Mouse (Mus musculus) kidney, adult 8-10 months (tissue): ENCODE results near the gene Ubqln1.
A peak's percentile ranks its signal among the peaks of the same experiment; 100 is the strongest.

Experiments
- DNase-seq, 2 experiments: peaks; one replicate each; pipeline ENCODE4 v3.0.0; 2022

The Ubqln1 gene

DNA sequence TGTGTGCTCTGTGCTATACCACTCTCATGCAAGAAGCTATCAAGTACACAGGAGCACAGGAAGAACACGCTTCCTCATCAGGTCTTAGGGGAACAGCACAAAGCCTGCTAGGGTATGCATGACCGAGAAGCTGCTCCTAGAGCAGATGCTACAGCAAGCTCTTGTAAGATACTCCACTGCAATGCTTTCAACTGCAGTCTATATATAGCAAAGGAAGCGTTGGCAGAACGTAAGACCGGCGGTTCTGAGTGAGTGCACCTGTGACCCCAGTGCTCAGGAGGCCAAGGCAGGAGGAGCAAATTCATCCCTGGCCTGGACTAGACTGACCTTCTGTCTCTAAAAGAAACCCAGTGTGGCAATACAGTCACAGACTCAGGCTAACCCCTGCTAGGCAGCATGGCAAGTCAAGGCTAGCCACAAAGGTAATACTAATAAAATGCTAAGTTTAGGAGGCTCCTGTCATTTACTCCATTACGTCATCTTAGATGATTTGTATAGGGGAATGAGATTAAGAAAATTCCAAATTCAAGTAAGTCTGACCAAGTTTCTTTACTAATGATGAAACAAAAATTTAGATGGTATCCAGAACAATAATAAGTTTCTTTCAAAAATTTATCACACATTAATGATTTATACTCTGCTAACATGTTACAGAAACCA is 17.3 kb downstream of the Ubqln1 start:
- DNase-seq: no peak

DNA sequence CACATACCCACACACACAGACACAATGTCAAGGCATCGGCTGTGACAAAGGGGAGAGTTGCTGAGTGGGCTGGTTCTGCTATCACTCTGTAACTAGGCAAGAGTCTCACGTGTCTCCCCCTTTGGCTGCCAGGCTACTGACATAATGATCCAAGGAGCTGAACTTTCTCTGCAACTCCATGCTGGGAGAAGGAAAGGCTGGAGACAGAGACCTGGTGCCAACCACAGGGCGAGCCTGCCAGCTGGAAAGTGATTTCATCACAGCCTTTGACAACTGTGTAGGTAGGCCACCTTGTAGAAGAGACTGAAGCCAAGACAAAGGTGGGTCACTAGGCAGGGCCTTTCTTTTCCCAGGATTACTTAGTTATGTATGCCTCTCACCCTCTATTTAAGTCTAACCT is 18.2 kb downstream of the Ubqln1 start:
- no peak for DNase-seq

DNA sequence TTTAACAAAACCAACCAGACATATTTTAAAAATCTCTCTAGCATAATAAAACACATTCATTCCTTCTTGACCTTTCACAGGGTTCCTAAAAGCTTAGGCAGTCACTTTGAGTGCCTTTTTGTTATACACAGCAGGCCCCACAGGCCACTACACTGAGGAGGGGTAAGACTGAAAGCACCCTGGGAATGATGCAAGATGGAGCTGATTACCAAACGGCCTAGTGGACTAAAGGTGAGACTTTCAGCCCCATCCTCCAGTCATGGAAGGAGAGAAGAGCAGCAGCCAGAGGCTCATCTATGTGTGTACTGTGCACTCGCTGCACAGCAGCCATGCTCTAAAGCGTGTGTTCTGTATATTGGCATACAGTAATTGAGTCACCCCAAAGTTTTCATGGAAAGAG is 20.5 kb downstream of the Ubqln1 start:
- no peak for DNase-seq

DNA sequence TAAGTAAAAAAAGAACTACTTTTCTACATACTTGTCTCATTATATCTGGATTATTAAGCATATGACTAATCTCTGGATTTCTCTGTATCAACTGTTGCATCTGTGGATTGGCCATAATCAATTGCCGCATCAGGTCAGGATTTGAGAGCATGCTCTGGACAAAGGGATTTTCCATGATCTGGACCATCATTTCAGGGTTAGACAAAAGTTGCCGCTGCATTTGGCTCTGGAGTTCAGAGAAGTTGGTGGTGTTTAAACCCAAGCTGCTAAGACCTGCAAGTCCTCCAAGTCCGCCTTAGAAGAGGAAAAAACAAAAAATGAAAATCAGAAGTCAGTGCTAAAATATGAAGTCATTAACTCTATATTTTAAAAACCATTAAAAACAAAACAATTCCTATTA is 22.2 kb downstream of the Ubqln1 start:
- no peak for DNase-seq

DNA sequence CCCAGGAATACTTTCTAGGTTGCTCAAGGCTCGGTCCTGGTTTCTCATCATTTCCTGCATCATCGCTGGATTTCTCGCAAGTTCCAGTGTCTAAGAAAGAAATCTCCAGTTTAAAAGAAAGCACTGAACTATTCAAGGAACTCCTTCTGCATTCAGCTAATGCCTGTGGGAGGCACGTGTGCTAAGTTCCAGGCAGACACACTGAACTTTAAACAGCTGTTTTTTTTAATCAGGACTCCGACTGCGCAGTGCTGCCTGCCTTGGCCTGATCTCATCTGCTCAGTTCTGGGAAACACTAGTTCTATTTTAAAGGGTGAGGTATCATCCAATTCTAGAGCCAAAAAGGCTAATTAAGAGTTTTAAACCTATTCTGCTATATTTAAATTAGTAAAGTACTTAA is 23.3 kb downstream of the Ubqln1 start:
- DNase-seq: peak in 1 of 2 experiments; percentile 34

DNA sequence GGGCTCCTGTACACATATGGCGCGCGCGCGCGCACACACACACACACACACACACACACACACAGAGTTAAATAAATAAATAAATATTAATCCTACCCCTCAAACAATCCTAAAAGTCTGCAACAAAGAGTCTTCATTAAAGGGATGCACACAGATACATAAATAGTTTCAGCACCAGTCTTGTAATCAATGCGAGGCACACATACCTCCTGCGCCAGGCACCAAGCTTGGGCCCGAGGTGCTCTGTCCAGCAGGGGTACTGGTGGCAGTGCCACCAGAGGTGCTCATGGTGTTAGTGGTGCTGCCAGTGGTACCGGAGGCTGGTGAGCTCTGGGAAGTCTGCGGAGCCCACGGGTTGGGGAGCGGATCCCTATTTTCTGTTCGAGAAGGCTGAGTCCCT is 23.9 kb downstream of the Ubqln1 start:
- no peak for DNase-seq

DNA sequence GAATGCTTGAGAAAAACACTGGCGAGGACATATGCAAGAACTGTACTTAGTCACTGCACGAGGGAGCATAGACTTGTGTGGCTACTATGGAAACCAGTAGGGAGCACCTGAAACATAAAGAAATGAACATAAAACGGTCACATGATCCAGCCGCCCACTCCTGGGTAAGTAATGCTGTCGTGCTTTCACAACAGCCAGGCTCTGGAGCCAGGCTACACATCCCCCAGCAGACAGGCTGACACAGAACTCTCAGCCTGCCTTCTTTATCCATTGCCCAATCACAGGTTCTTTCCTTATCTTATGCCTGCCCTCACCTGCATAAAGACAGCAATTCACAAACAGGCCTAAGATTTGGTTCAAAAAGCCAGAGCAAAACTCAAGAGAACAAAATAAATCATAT is 26.0 kb downstream of the Ubqln1 start:
- no peak for DNase-seq

DNA sequence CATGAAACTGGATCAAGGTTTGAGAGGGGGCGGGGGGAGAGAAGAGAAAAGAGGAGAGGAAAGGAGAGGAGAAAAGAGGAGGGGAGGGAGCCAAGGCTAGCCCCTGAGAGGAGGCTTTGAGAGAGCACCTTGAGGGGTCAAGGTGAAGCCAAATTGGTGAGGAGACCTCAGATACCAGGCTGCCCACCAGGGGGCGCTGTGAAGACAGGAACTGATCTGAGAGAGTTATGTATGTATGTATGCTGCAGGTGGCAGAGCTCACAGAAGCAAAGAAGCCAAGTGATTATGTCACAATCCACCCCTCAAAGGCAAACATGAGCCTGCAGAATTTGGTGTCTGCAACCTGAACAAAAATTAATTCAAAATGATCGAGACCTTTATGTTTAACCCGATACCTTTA is 27.0 kb downstream of the Ubqln1 start:
- peak; percentile 77 to 88 for DNase-seq

DNA sequence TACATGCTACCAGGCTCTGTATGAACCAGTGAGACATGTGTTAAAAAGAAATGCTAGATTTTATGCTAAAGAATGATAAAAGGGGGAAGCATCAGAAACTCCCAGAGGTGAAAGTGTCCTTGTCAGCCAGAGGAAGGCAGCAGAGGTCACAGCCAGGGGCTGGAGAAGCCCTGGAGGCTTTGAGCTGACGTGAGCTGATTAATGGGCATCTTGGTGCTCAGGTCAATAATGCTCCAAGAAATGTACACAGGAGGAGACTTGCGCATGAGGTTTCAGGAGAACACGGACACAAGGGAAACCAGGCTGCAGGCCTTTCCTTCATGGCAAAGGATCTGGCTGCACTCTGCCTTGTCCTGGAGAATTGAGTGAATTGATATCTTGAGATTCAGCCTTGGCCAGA is 27.7 kb downstream of the Ubqln1 start:
- DNase-seq: no peak

DNA sequence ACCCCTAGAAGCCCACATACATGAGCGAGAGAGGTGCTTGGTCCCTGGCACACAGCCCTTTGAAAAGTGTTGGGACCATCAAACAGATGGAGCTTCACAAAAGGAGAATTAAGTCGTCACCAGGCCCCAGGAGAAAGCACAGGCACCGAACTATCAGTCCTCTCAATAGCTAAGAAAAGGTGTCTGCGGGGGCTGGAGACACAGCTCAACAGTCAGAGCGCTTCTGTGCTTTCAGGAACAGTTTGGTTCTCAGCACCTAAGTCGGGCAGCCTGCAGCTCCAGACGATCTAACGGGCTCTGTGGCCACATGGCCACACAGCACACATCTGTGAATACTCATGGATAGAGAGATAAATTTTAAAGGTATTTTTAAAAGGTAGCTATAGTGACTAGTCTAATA is 29.2 kb downstream of the Ubqln1 start:
- no peak for DNase-seq

DNA sequence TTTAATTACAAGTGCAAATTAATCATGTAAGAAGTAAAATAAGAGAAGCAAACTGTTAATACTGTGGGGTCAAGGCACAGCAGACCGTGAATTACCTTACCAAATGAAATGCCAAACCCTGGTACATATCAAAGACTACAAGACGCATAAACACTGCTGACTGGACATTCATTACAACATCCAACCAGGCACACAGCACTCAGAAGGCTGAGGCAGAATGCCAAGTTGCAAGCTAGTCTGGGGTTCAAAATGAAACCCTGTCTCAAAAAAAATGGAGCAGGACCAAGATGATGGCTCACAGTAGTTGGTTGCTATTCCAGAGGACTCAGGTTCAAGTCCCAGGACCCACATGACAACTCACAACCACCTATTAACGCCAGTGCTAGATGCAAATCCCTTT is 31.3 kb downstream of the Ubqln1 start:
- DNase-seq: no peak

DNA sequence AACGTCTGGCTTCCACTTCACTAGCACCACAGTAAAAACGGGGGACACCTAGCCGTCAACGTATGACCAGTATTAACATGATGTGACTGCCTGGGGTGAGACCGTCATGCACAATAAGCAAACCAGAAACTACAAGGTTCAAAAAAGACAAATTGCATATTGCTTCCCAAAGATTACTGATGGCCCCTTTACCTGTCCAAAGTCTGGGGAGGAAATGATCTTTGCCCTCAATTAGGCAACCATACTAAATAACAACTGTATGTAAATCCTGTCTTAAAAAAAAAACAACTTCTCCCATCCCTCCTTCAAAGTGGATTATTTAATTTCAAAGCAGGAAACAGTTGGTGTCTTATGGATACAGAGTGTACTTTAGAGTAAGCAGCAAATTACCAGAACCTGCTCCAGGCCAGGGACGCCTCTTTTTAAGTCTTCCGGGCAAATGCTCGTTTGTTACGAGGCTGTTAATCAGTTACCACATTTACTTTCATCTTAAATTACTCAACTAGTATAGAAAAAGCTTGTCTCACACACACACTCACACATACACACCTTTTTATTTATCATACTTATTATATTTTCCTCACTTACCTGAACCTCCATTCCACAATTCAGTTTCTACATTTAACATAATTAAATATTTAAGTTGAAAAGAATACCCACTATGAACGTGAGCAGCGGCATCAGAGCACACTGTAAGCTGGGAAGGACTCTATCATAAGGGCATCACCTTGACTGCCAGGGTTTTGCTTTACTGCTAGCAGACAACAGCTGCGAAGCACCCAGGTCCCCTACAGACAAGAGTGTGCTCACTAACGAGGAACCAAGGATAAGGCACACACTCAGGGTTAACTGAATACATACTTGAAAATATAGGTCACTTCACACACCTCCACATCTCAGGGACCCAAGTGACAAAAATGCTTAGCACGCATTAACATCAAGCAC is 33.6 kb downstream of the Ubqln1 start:
- peak in 1 of 2 experiments; percentile 18 for DNase-seq

DNA sequence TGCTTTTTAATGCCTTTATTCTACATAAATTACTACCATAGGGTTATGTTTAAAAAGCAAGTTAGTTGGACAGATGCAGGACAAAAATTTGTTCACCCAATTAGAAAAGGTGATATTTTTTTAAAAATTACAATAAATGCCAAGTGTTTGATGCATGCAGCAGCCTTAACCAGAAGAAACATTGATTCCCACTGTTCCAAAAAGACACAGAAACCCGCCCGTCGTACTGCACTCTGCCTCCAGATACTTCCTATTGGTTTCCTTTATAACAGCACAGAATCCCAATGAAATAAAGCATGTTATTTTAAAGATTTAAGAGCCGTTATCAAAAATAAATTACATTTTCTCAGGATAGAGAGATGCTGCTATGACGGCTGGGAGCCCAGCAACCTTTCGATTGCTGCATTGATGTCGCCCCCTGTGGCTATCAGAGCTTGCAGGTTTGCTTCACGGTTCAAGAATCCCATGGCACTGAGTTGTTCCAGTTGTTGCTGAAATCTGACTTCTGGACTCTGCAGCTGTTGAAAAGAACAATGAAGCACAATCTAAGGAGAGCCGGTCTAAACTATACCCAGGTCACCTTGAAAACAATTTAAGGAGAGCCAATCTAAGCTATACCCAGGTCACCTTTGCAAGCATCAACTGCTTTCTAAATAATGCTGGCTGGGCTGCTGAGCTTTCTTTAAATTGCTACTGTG is 37.8 kb downstream of the Ubqln1 start:
- peak; percentile 99 for DNase-seq

DNA sequence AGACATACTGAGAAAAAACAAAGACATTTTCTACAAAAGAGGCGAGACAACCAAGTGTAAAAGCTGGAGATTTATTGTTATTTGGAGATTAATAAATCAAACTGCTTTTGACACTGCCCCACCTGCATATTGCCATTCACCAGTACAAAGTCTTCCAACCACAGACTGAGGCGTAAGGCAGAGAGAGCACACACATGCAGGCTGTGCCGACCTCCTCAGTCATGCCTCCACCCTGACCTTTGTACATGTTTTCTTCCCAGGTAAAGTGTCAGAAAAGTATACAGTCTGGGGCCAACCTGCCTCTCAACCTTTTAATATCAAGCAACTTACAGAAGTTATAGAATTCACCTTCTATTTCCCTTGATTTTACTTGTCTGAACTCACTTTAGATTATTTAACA is 39.3 kb downstream of the Ubqln1 start:
- DNase-seq: no peak

DNA sequence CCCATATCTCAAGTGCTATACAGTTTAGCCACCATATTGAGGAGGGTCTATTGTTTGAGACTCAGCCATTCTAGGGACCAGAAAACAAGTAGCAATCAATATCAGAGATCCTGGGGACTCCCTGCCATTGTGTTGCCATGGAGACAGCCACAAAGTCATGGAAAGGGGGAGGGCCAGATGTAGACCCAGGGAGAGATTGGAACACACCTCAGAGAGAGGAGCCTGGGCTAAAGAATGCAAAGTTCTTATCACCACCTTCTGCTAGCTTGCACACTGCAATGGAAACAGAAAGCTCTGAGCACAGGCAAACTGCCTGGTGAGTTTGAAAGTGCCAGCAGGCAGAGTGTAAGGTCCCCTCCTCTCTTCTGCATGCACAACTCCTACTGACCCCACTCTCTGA is 47.3 kb downstream of the Ubqln1 start:
- no peak for DNase-seq

DNA sequence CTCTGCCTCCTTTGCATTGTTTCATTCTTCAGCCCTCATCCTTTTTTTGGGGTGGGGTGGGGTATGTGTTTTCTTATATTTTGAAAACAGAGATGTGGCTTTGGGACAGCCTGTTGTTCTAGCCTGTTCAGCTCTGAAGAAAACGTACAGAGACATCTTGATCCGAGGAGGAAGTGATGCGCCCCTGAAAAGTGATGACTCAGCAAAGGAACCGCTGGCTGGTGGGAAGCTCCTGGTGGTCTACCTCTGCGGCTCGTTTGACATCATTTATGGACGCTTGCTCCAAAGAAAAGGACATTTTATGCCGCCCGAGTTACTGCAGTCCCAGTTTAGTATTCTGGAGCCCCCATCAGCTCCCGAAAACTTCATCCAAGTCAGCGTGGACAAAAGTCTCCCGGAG is 52.1 kb downstream of the Ubqln1 start:
- DNase-seq: no peak

DNA sequence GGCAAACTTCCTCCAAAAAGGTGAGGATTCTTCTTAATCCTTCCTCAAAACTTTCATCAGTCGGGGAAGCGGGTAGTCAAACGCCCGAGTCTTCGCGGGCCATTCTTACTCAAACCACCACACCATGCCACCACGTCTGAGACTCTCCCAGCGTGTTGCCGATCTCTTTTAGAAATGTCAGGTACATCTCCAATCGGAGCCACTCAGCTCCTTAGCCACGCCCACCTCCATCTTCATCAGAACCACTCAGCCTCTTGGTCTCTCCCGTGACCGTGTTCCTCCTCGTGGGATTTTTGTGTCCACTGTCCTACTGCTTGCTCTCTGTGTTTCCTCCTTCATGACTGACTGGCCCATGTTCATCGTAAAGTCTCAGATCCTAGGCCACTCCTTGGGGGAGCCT is 54.7 kb downstream of the Ubqln1 start:
- no peak for DNase-seq

DNA sequence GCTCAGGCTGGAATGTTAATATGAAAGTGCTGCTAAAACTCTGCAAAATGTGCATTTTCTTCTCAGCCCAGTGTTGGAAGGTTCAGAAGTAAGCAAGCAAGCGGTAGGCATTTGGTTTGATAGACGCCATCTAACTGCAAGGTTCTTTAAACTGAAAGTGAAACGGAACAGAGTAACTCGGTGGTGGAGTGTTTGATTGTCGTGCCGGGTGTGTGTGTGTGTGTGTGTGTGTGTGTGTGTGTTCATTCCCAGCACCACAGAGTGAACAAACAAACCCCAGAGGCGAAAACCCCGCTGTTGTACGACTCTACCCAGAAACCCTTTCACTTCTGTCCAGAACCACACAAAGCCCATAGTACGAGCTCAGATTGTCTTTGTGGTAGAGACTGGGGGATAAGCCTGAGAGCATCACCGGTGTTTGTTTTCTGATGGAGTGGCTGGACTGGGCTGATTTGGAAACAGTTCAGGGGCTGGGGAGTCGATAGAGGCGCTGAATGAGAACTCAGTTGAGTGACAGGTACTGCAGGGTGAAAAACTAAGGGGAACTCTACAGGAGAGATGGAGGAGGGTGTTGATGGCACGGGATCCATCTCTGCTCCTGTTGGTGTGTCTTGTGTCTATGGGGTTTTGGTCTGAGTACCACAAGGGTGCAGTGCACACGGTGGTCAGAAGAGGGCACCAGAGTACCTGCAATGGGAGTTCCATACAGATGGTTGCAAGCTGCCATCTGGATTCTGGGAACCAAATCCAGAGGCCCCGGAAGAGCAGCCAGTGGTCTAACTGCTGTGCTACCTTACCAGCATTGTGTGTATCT is 57.1 kb downstream of the Ubqln1 start:
- DNase-seq: peak; percentile 80 to 92

DNA sequence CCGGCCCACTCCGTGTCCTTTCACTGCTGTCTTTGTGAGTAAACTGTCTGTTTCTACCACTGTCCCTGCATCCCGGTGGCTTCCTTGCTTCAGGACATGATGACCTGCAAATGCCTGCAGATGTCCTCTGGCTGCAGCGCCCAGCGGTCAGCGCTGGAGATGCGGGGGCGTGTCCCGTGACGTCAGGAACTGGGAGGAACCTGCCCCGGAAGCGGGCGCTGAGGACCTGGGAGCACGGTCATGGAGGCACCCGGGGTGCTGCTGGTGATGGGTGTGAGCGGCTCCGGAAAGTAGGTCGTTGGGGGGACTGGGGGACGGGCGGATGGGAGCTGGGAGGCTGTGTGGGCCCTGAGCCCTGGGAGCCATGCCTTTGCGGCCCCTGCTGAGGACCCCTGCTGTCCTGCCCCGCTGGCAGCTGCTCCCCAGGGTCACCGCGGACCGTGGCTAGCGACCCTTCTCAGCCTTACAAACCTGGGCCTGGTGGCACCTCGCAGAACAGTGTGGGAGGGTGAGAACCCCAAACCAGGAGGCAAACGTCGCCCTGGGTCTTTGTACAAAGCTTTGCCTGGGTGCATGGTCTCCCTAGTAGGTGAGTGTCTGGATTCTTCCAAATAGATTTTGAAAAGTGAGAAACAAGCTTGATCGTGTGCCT is 57.9 kb downstream of the Ubqln1 start, which contains the start of gene Idnk:
TSS of gene Idnk (plus strand) at position 203 of the 652 bp plus-strand sequence.
- DNase-seq: peak; percentile 85 to 91

DNA sequence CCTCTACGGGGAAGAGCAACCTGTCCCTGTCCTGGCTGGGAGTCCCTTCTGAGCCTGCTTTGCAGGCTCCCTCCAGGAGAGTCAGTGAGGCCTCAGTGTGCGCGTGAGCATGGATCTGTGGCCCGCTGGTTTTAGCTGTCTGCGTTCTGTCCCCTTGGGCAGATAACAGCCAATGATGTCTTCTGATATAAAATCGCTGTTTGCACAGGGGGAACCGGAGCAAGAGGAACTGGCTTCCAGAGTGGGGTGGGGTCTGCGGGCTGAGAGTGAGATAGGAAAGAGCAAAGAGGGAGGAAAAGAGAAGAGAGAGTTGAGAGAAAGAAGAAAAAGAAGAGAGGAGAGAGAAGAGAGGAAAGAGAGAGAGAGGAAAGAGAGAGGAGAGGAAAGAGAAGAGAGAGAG is 58.4 kb downstream of the Ubqln1 start:
- DNase-seq: no peak

DNA sequence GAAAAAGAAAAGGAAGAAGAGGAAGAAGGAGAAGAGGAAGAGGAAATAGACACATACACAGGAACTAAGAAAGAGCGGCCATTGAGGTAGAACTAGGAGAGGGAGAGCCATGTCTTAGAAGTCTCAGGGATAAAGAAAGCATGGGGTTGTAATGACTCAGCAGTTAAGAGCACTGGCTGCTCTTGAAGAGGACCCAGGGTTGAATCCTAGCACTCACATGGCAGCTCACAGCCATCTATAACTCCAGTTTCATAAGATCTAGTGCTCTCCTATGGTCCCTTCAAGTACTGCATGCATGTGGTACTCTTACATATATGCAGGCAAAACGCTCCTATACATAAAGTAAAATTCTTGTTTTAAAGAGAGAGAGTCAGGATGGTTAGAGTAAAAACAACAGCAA is 59.4 kb downstream of the Ubqln1 start:
- DNase-seq: no peak

DNA sequence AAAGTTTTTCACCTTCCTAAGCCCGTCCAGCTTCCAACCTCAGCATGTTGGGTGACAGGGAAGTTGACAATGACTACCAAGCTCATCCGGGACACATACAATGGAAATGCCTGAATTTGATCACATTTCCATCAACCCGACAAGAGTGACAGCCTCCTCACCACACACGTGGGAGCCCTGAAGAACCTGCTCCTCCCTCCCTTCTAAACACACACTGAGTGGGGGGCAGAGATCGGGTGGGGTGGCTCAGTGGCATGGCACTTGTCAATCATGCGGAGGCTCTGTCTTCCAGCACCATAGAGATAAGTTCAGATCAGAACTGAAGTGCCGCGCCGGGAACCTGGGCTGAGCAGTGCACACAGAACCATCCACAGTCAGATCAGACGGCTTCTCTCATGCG is 65.0 kb downstream of the Ubqln1 start:
- no peak for DNase-seq
